Mouse (Mus musculus): ENCODE measurements around the gene Senp6. TPM values are rescaled to one million over a fixed set of nuclear protein-coding genes. Genes with fewer than 3 reads are reported as not detected.

The Senp6 gene
- total and polyA plus RNA-seq, 3 experiments = 29.7 to 114 (median 98.5) TPM

GRCm38 (mm10) chr9:80171241-80171640 is 104.5 kb downstream of the Senp6 start:
- no peak for DNase-seq

- DNase-seq = no peak
Observed at GRCm38 (mm10) chr9:80172396-80173222, 105.9 kb downstream of the Senp6 start.

- no peak for DNase-seq
Observed at GRCm38 (mm10) chr9:80173629-80174028, 106.9 kb downstream of the Senp6 start.

DNA sequence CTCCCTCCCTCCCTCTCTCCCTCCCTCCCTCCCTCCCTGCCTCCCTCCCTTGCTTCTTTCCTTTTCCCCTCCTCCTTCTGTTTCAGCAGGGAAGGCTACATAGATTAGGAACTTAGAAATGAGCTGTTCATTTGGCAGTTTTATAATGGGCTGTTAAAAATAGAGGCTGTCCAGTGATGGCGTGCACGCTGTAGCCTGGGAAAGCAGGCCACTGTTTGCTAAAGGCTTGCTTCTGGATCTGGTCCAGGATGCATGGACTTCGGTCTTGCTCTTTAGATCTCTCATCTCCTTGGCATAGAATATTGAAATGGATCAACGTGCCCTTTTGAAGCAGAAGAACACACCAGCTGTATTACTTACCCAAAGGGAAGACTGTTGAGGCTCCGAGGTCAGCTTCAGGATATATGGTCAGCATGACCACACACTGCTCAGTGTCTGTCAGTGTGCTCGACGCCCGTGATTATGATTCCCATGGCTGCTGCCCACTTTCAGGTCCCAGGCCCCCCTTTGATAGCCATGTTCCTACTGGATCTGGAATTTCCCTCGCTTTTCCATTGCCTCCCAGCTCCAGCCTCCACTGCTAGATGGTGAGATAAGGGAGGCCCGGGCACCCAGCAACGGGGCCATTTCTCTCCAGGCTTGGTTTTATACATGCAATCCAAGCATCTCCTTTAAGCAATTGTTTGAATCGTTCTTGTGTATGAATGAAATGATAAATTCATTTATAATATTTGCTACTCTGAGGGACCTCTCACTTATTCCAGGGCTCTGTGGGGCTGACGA is 110.2 kb downstream of the Senp6 start:
- no peak for DNase-seq

DNA sequence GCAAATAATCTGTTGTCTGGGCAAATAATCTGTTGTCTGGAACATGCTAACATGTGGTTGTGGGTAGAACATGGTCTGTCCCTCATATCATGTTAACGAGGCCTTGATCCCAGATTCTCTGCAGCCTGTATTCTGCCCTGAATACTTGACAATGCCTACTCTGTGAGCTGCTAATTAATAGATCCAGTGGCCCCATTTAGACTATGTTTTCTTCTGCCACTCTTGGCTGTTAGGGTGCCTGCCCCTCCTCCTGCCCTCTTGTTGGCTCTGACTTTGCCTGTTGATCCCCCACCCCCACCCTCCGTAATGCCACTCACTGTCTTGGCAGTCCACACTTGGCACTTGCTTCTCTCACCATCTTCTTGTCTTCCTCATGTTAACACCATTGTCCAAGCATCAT is 112.0 kb downstream of the Senp6 start:
- no peak for DNase-seq

DNA sequence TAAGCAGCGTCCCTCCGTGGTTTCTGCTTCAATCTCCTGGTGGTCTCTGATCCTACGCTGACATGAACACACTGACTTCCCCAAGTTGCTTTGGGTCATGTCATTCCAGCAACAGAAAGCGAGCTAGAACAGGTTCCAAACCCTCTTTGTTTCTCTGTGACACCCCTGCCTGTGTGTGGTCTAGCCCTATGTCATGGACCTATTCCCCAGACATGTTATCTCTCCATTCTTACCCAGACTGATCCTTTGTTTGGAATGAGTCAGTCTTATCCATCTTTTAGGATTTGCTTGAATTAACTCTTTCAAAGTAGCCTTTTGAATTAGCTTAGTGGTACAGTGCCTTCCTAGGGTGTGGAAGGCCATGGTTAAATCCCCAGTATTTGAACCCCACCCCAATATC is 113.0 kb downstream of the Senp6 start:
- DNase-seq = no peak

GRCm38 (mm10) chr9:80180771-80181170 is 114.1 kb downstream of the Senp6 start:
- no peak for DNase-seq

- DNase-seq = no peak
Observed at GRCm38 (mm10) chr9:80181692-80182091, 115.0 kb downstream of the Senp6 start.

DNA sequence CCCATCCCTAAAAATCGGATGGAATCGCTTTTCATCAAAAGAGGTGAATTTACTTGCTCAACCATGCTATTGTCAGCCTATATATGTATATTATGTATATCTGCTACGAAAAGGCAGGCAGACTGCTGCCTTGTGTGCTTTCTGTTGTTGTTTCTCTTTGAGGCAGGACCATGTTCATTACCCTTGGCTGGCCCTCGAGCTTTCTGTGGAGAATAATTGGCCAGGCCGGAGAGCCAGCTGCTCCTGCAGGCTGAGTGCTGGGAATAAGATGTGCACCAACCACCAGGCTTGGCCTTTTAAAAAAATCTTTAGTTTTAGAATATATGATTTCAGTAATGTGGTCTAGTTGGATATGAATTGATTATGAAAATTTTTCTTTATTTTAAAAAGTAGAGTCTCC is 117.4 kb downstream of the Senp6 start:
- DNase-seq = no peak

- no peak for DNase-seq
Observed at GRCm38 (mm10) chr9:80185737-80186136, 119.0 kb downstream of the Senp6 start.

DNA sequence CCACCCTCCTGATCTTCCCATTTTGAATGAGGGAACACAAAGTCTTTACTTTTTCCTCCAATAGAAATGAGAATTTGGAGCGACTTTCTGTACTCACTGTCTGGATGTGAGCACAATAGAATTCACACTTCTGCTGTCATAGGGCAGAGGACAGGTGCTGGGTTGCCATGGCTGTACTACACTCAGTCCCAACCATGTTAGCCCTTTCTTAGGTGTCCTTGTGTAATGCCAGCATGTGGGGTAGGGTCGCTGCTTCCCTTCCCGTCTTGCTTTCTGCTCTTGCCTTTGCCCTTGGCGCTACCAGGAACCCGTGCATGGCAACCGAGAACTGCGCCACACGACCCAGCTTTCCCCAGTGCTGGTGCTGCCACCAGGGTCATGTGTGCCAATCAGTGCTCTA is 120.0 kb downstream of the Senp6 start:
- no peak for DNase-seq

GRCm38 (mm10) chr9:80188324-80188893 is 121.7 kb downstream of the Senp6 start:
- DNase-seq = no peak

- DNase-seq = no peak
Observed at GRCm38 (mm10) chr9:80191240-80191639, 124.5 kb downstream of the Senp6 start.

GRCm38 (mm10) chr9:80192324-80192723 is 125.6 kb downstream of the Senp6 start:
- no peak for DNase-seq

DNA sequence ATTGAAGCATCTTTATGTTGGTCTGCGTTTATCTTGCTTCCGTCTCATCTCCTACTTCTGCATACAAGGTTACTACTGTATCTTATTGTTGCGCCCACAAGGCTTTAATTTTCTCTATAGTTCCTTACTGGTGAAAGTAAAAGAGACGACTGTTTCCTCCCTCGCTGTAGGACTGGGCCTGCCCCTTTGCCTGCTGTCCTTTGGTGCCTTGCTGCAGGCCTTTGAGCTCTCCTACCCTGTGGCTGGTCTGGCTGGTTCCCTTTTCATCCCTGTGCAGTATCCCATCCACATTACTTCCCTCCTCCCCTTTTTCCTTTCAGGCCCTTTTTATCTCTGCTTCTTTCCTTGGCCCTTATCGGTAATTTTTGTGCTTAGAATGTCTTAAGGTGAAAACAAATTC is 127.7 kb downstream of the Senp6 start:
- DNase-seq = no peak

Other genes starting within 250 kb of the Senp6 start
- 10 to 100 TPM; 51.8 to 75.4 TPM for gene Filip1, start 54.1 kb upstream of the Senp6 start, total RNA-seq (2021)
- gene Filip1, start 54.1 kb upstream of the Senp6 start, polyA plus RNA-seq (2012; rRNA removed) = 4.5 and 7.9 TPM in 2 replicates
- gene Myo6, start 98.1 kb downstream of the Senp6 start, total RNA-seq (2021) = 10 to 100 TPM; 28.6 to 32.9 TPM
- gene Myo6, start 98.1 kb downstream of the Senp6 start, polyA plus RNA-seq (2012; rRNA removed) = 8.6 and 8.9 TPM in 2 replicates